Mouse (Mus musculus): ENCODE measurements around the gene Myo16. TPM values are rescaled to one million over a fixed set of nuclear protein-coding genes. Genes with fewer than 3 reads are reported as not detected.

Myo16 gene
- polyA plus RNA-seq, 1 experiment = not detected

GRCm38 (mm10) chr8:10681926-10682325 lies 528.2 kb downstream of the Myo16 start:
- Histone ChIP-seq H3K9ac (ENCODE audit: low read depth, poor library complexity, severe bottlenecking) (no peak overlapping the region), H3K36me3 (ENCODE audit: control insufficient read depth, insufficient read depth, low read length, poor library complexity, severe bottlenecking) (no peaks in the 10 kb centered on the region), H3K9me3 (replicated peaks; ENCODE audit: control insufficient read depth, insufficient read depth, low read length, poor library complexity, severe bottlenecking) (0 out of 2 replicates have a peak, but pooled peaks cover under 1% of the 10 kb centered on the region), H3K4me3 (ENCODE audit: low read depth, low read length) (no peak overlapping the region), H3K27ac (ENCODE audit: insufficient read depth, low read length) (no peak overlapping the region), H3K4me1 (ENCODE audit: control insufficient read depth, insufficient read depth, low read length) (no peaks in the 10 kb centered on the region), H3K27me3 (ENCODE audit: control insufficient read depth, insufficient read depth, low read length, poor library complexity, severe bottlenecking) (no peaks in the 10 kb centered on the region)
- TF ChIP-seq POLR2A (IDR thresholded peaks at IDR 0.05; ENCODE audit: insufficient read depth, low read length) (no peak), EP300 (IDR thresholded peaks at IDR 0.05; ENCODE audit: insufficient read depth, low read depth, low read length) (no peak), CTCF (IDR thresholded peaks at IDR 0.05; ENCODE audit: low read depth, low read length) (no peak)

GRCm38 (mm10) chr8:10683088-10683487 lies 529.4 kb downstream of the Myo16 start:
- Histone ChIP-seq H3K4me1 (ENCODE audit: control insufficient read depth, insufficient read depth, low read length) (no peaks in the 10 kb centered on the region), H3K27ac (ENCODE audit: insufficient read depth, low read length) (no peak overlapping the region), H3K36me3 (ENCODE audit: control insufficient read depth, insufficient read depth, low read length, poor library complexity, severe bottlenecking) (no peaks in the 10 kb centered on the region), H3K4me3 (ENCODE audit: low read depth, low read length) (no peak overlapping the region), H3K27me3 (ENCODE audit: control insufficient read depth, insufficient read depth, low read length, poor library complexity, severe bottlenecking) (no peaks in the 10 kb centered on the region), H3K9ac (ENCODE audit: low read depth, poor library complexity, severe bottlenecking) (no peak overlapping the region), H3K9me3 (replicated peaks; ENCODE audit: control insufficient read depth, insufficient read depth, low read length, poor library complexity, severe bottlenecking) (0 out of 2 replicates have a peak, but pooled peaks cover 4% of the 10 kb centered on the region)
- TF ChIP-seq POLR2A (IDR thresholded peaks at IDR 0.05; ENCODE audit: insufficient read depth, low read length) (no peak), EP300 (IDR thresholded peaks at IDR 0.05; ENCODE audit: insufficient read depth, low read depth, low read length) (no peak)

Other genes with a start within 250 kb of the Myo16 start
- gene Lig4, start 176.2 kb upstream of the Myo16 start, polyA plus RNA-seq (2011; ENCODE audit: insufficient read depth, insufficient read length, low read depth, missing spikeins) = 9.4 and 9.6 TPM in 2 replicates
- 20.1 and 20.7 TPM in 2 replicates for gene Abhd13, start 176.2 kb upstream of the Myo16 start, polyA plus RNA-seq (2011; ENCODE audit: insufficient read depth, insufficient read length, low read depth, missing spikeins)
- gene Tnfsf13b, start 147.4 kb upstream of the Myo16 start, polyA plus RNA-seq (2011; ENCODE audit: insufficient read depth, insufficient read length, low read depth, missing spikeins) = 0.37 TPM in 1 of 2 replicates, not detected in the other

Measured in ES-Bruce4 (cell line).